Mouse (Mus musculus) embryo, embryonic 10 days (tissue): ENCODE measurements at regions not wholly inside any gene's neighbourhood (a gene's known extent, or its start where the extent isn't known, plus 50 kb on each side); places are given as distances from the start of the nearest gene placed in this dataset.

ENCODE experiments used
- DNase-seq: peaks from one replicate; pipeline ENCODE4 v3.0.0-alpha.2; 2015; ENCODE audit warnings: low spot score

DNA sequence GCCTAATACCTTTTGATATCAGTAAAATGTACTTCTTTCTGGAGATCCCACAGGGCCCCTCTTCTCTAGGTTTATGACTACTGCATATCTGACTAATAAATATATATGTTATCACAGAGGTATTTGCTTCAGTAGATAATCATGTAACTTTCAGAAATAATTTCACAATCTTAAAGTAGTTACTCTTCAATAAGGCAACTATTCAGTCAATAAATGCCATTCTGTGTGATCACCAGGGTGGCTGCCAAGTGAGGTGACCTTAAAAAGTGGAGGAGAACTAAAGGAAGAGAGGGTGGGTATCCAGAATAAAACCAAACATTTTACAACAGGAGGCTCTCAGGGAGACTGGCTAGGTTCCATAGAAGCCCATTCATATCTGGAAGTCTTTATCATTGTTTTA is 748.4 kb downstream of the Inhba start:
- DNase-seq = no peak

DNA sequence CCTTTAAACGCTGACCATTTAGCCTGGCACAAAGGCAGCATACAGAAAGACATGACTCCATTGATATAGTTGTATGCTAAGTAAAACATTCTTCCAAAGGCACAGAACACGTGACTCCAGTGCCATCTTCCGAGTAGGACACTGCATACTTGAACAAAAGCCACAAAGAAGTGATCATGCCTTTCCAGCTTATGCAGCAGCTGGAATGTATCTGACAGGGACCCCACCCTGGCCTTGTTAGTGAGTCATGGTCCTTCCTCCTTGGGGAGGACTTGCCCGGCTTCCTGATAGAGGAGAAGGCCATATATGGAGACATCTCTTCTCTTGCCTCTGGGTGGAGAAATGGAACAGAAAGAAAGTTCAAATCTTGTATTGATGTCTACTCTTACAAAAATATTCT is 749.8 kb downstream of the Inhba start:
- no peak for DNase-seq

DNA sequence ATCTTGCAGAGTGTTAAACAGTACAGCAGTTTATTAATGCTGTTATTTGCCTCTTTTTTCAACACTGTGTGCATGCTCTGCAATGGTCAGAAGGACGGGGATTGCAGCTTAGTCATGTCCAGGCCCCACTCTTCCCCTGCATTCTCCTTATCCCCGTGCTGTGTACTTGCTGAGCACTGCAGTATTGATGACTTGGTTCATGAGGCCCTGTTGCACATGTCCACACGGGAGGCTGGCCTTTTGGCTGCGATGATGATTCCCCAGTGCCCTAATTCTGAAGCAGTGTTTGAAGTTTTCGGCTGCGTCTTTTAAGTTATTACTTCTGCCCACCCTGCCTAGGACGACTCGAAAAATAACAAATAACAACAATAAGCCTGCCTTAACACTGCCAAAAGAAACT is 750.7 kb downstream of the Inhba start:
- DNase-seq = no peak

DNA sequence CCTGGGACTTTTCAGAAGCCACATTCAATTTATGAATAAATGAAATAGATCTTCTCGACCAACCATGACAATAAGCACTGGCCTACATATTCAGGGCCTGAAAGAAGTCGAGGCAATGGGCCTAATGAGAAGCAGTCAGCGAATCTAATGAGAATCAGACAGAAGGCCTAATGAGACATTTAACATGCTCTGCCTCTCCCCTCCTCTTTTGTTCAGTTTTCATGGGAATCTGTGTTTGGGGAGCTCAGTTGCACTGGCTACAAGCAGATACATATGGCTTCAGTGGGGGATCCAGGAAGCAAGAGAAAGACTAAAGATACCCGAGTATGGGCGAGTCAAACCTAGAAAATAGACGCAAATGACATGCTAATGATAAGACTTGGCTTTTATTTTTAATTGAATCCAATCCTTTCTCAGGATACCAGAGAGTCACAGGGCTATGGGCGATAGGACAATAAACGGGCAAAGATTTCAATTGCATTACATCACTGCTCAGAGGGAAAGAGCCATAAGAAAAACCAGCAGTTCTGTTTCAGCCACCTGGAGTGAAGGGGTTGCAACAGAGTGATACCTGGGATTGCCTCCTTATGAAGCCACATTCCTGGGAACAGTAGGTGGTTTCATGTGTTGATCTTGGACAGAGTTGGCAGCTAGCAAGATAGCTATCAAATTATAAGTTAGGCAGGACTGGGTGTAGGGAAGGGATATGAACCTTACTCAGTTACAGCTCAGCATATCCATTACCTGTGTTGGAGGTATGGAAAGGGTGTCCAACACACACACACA is 751.3 kb downstream of the Inhba start:
- no peak for DNase-seq

DNA sequence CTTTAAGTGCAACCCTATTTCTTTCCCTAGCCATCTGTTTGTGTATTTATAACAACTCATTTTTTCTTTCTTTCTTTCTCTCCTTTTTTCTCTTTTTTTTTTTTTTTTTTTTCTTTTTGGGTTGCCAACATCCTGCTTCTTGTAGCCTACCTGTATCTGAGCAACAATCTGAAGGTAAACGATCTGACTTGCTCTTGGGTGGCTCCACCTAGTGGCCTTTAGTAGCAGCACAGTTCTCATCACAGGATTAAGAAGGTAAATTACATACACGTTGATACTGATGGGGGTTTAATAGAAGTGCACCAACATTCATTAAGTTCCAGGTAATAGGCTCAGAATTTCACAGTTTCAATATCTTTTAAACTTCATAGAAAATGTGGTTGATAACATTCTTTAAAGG is 752.1 kb downstream of the Inhba start:
- DNase-seq = peak; percentile 55

DNA sequence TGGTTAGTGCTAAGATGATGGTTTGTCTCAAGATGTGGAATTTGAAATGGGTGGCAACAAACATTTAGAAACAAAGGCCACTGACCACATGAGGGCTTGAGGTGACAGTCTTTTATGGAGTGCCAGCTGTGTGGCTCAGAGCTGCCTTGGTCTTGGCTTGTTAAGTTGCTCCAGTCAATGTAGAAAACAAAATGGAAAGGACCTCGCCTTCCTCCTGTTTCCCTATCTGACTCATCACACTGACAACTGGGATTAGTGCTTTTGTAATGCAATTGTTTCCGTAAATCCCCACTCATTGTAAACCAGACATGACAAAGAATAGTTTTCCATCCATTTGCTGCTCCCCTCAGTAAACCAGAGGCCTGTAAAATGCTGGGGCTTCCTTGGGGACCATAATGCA is 757.8 kb downstream of the Inhba start:
- peak; percentile 5 for DNase-seq

DNA sequence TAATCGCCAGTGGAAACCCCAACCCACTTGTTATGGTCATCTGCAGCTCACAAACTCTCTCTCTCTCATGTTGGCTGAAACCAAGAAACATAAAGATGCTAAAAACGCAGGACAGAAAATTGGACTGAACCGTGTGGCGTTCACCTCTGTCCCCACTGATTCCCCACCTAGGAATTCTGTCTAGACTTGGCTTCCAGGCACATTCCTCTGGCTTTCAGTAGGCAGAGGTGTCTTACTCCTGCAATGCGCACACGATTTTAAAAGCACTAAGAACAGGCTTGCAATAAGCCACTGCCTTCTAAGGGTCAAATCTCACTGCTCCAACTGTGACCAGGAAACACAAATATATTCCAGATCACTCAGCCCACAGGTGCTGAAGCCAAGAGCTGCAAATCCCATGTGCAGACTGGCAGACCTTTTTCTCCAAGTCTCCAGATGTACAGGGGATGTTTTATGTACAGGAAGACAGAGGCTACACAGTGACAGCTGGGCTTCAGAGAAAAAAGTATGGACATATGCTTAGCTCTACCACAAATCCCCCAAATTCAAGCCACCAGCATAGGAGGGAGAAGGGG is 758.3 kb downstream of the Inhba start:
- DNase-seq = no peak

DNA sequence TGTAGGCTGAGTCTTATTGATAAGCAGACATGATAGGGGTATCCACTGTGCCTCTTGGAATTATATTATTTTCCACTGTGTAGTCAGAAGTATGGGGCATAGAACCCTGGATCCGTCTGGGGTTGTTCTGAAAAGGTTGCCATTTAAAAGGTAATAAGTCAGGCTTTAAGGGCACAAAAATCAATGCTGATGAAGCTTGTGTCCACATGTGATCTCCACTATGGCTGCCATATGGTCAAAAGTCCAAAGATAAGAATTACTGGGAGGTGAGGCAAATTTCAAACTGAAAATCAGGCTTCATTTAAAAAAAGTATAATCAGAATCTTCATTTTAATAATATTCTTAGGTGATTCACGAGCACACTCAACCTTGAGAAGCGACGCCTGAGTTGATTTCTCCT is 760.2 kb downstream of the Inhba start:
- DNase-seq = no peak

DNA sequence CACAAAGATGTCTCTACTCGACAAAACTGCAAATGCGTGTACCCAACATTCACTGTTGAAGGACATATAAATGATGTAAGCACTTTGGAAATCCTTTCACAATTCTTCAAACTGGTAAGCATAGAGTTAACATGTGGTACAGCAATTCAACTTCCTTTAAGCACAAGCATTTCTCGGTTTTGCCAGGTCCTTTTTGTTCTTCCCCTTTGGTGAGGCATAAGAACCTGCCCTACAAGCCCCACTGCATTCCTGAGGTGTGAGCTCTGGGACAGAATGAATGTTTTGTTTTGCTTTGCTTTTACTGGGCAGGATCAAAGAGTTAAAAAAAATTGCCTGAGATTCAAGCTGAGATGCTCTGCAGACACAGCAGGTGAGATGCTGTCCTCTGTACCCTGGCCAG is 793.9 kb downstream of the Inhba start:
- peak; percentile 32 for DNase-seq
